Mouse (Mus musculus) spleen, adult 2 months (tissue): ENCODE data around the gene Aspscr1.

Source experiments
- CTCF ChIP-seq: fragments of 200-500 bp; IDR thresholded peaks from 2 replicates; pipeline ENCODE4 v1.5.1; 2011; ENCODE audit warnings: mild to moderate bottlenecking, inconsistent platforms; ENCODE audit not compliant: insufficient read depth, insufficient read length, insufficient replicate concordance; ENCODE audit errors: extremely low read depth
- POLR2A ChIP-seq: fragments of 200-500 bp; IDR thresholded peaks from 2 replicates; pipeline ENCODE4 v1.6.1; 2011; ENCODE audit warnings: low read depth, low read length, inconsistent platforms

DNA sequence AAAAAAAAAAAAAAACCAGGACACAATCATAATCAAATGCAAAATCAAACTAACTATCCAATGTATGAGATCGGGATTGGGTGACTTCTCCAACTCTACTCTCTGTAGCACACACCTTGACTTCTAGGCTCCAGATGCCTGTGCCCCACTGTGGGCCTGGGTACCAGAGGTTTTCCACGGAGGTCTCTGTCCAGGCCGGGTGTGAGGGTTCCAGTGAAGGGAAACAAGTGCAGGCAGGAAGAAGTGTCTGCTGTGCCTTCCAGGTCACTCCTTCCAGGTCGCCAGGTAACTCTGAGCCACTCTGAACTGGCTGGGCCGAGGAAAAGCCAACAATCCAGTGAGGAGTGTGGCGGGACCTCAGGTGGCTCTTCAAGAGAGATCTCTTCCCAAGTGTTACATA is 63.7 kb downstream of the Aspscr1 start:
- TF ChIP-seq CTCF (no peak), POLR2A (no peak)
